Mouse (Mus musculus) heart, embryonic 11.5 days (tissue): ENCODE results near the gene Miox. TPM values are rescaled to one million over a fixed set of nuclear protein-coding genes. Genes with fewer than 3 reads are reported as not detected.
A peak's percentile ranks its signal among the peaks of the same experiment; 100 is the strongest.

Source experiments
- ATAC-seq: fragments of 200-750 bp; cut with Nextera tagmentation; replicated peaks from 2 replicates; pipeline ENCODE4 v1.8.0; 2017; ENCODE audit warnings: moderate library complexity; ENCODE audit not compliant: insufficient number of reproducible peaks, low FRiP score, low TSS enrichment
- H3K27ac ChIP-seq: fragments of 300-500 bp; sonication (generic); 2 replicates; pipeline ENCODE4 v1.5.1; 2014; ENCODE audit warnings: mild to moderate bottlenecking, low read depth, low read length
- H3K27me3 ChIP-seq: fragments of 300-500 bp; sonication (generic); 2 replicates; pipeline ENCODE4 v1.6.1; 2014; ENCODE audit warnings: mild to moderate bottlenecking, low read length, mixed read lengths; ENCODE audit not compliant: control insufficient read depth, insufficient read depth
- H3K36me3 ChIP-seq: fragments of 300-500 bp; sonication (generic); 2 replicates; pipeline ENCODE4 v1.6.1; 2014; ENCODE audit warnings: mild to moderate bottlenecking, low read length, moderate library complexity, mixed read lengths; ENCODE audit not compliant: control insufficient read depth, insufficient read depth
- H3K4me1 ChIP-seq: fragments of 300-500 bp; sonication (generic); 2 replicates; pipeline ENCODE4 v1.6.1; 2014; ENCODE audit warnings: low read length; ENCODE audit not compliant: control insufficient read depth, insufficient read depth
- H3K4me2 ChIP-seq: fragments of 300-500 bp; sonication (generic); 2 replicates; pipeline ENCODE4 v1.6.1; 2014; ENCODE audit warnings: mild to moderate bottlenecking, moderate library complexity
- H3K4me3 ChIP-seq: fragments of 300-500 bp; sonication (generic); 2 replicates; pipeline ENCODE4 v1.5.1; 2014; ENCODE audit warnings: low read depth, low read length
- H3K9ac ChIP-seq: fragments of 300-500 bp; sonication (generic); 2 replicates; pipeline ENCODE4 v1.6.1; 2014; ENCODE audit warnings: mild to moderate bottlenecking, low read depth, low read length, moderate library complexity
- H3K9me3 ChIP-seq: fragments of 300-500 bp; sonication (generic); replicated peaks from 2 replicates; pipeline ENCODE4 v1.6.1; 2016; ENCODE audit warnings: low read length; ENCODE audit not compliant: control insufficient read depth
- WGBS: fragments of 180-500 bp; shearing (Covaris S2); extraction: QIAGEN DNeasy Blood & Tissue Kit; methylation state at CpG from one replicate; pipeline ENCODE4 v1.1.7; 2014; ENCODE audit not compliant: insufficient replicate concordance; 5-methylcytosine and 5-hydroxymethylcytosine counted together
- polyA plus RNA-seq: library from polyadenylated mRNA; unstranded; fragments of >200 nt; fragmentation: Nextera tagmentation; extraction: Ambion mirVana; gene quantifications from 2 replicates; pipeline ENCODE4 v1.2.1, GENCODE M21; 2014

The Miox gene
- polyA plus RNA-seq, 1 experiment from 2014 or later, result not detected

DNA sequence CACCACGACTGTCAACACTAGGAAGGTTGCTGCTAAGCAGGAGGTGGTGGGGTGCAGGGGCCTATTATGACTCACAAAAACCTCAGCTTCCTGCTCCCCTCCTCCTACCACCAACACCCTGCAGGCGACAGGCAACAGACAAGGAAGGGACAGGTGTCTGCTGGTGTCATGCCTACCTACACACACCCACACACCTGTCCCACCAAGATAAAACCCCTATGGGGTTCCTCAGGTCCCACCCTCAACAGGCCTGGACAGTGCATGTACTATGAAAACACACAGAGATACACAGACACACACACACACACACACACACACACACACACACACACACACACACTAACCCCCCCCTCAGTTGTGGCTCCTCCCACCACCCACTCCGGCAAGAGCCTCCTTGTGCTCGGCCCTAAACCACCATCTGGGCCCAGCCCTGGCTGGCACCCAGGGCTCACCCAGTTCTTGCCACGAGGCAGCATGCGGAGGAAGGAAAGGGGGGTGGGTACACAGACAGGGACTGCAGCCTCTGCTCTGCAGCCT lies 24.2 kb upstream of the Miox start:
- WGBS, result 83% methylated on average over 6 of the region's 6 CpGs
- Histone ChIP-seq H3K27ac (no peak overlapping the region), H3K27me3 (no peaks in the 10 kb centered on the region), H3K4me3 (no peak overlapping the region), H3K9ac (no peak overlapping the region), H3K9me3 (no peaks in the 10 kb centered on the region), H3K4me2 (no peak overlapping the region), H3K36me3 (peaks cover 8% of the 10 kb centered on the region), H3K4me1 (peaks cover 14% of the 10 kb centered on the region)
- ATAC-seq, result no peak

DNA sequence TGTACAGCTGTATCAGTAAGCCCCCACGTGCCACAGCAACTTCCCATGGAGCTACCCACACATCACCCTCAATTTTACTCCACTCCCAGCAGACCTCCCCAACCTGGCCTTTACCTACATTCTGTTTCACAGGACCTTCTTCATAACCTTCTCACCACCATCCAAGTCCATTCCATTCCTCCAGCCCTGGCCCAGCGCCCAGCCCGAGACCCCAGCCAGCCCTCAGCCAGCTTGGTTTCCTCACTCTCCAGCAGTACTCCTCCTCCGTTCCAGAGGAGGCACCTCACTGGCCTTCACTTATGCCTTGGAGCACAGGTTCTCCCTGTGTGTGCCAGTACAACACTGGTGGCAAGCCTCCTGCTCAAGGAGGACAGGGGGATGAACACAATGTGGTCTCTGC lies 20.8 kb upstream of the Miox start:
- ATAC-seq, result no peak
- Histone ChIP-seq H3K27ac (no peak overlapping the region), H3K4me2 (peak overlapping the region; percentile 73; the same call in 1 of the 2 replicates), H3K4me3 (no peak overlapping the region), H3K9me3 (no peaks in the 10 kb centered on the region), H3K9ac (0 out of 2 replicates have a peak overlapping the region, but pooled peaks have one; percentile 28), H3K27me3 (no peaks in the 10 kb centered on the region), H3K4me1 (peaks cover 14% of the 10 kb centered on the region), H3K36me3 (no peaks in the 10 kb centered on the region; the same call in 1 of the 2 replicates)
- WGBS, result 78% methylated on average over 4 of the region's 4 CpGs

DNA sequence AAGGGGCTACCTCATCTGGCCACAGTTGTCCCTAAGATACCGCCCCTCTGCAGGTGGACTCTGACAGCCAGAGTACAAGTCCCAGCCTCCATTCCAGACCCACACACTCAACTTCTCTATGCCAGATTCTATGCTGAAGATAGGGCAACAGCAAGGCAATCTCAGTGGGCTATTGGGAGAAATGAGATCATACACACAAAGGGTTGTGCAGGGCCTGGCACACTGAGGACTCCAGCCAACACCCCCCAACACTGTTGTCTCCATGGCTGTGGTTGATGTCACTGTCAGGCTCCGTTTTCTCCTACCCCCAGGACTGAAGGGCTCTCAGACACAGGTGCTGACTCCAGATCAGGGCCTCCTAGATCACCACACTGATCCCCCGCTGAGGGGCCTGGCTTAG lies 20.1 kb upstream of the Miox start:
- no peak for ATAC-seq
- Histone ChIP-seq H3K27ac (no peak overlapping the region), H3K4me1 (peaks cover 14% of the 10 kb centered on the region), H3K27me3 (no peaks in the 10 kb centered on the region), H3K4me3 (peak overlapping the region; percentile 94), H3K9ac (peak overlapping the region; percentile 87), H3K36me3 (no peaks in the 10 kb centered on the region; the same call in 1 of the 2 replicates), H3K4me2 (peak overlapping the region; percentile 73), H3K9me3 (no peaks in the 10 kb centered on the region)
- 26% methylated on average over 3 of the region's 3 CpGs for WGBS

DNA sequence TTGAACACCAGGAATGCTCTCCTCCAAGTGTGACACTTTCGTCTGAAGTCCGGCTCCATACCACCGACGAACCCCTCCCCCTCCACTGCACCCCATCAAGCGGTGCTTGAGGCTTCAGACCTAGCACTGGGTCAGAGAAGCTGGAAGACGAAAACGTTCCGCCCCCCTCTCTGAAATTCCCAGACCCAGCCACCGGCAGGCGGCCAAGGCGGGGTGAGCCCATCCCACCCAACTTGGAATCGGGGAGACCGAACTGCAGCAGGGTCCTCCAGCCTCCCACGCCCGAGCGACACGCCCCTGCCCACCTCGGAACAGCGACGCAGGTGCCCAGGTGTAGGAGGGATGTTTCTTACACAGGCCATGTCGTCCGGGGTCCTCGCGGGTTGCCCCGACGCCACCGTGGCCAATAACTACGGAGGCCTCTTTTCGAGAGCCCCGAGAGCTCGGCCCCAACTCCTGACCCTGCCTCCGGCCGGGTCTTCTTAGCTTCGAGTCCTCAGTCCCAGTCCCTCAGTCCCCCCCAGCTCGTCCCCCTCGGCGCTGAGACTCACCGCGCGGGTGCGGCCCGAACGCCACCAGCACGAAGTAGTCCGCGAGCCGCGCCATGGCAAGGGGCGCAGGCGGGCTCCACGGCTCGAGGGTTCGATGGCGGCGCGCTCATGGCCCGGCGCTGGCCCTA lies 19.5 kb upstream of the Miox start:
- no peaks in the 10 kb centered on the region; the same call in 1 of the 2 replicates for H3K36me3 ChIP-seq
- H3K4me3 ChIP-seq, result peak overlapping the region; percentile 94
- H3K27ac ChIP-seq, result peak overlapping the region; percentile 38; the same call in 1 of the 2 replicates
- H3K27me3 ChIP-seq, result no peaks in the 10 kb centered on the region
- under 1% methylated on average over 58 of the region's 58 CpGs for WGBS
- peak; percentile 29; the same call in 1 of the 2 replicates for ATAC-seq
- H3K4me2 ChIP-seq, result peak overlapping the region; percentile 73
- no peaks in the 10 kb centered on the region for H3K9me3 ChIP-seq
- H3K4me1 ChIP-seq, result peaks cover 14% of the 10 kb centered on the region
- H3K9ac ChIP-seq, result peak overlapping the region; percentile 87

DNA sequence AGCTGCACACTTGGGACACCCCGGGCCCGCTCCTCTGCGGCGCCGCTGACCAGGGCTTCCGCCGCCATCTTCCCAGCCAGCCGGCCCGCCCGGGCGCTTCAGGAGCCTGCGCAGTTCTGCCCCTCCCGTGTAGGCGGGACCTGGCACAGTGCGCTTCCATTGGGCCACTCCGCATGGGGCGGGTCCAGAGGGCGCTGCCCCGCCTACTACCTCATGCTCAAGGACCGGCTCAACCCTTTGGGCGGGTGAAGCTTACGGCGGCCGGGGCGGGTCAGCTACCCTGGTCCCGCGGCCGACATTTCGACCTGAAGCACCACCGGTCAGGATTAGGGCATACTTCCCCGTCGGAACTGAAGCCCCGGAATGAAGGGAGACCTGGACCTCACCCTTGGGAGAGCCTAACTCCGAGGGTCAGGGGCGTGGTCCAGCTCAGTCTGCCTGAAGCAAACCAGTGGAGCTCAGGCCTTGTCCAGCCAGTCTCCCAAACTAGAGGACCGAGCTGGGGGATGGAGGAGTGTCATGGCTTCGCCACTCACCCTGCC lies 18.9 kb upstream of the Miox start, which contains the start of gene Sbf1:
Gene Sbf1, minus strand, starts transcription at position 122 of the 542 bp plus-strand sequence.
- Histone ChIP-seq H3K27ac (peak within 1 kb of the TSS; percentile 38; the same call in 1 of the 2 replicates), H3K27me3 (no peaks in the 10 kb centered on the region), H3K36me3 (no peaks in the 10 kb centered on the region; the same call in 1 of the 2 replicates), H3K4me3 (peak within 1 kb of the TSS; percentile 94), H3K9ac (peak within 1 kb of the TSS; percentile 87), H3K4me2 (peak within 1 kb of the TSS; percentile 73), H3K9me3 (no peaks in the 10 kb centered on the region), H3K4me1 (peaks cover 14% of the 10 kb centered on the region)
- under 1% methylated on average over 37 of the region's 37 CpGs for WGBS
- ATAC-seq, result peak; percentile 100

DNA sequence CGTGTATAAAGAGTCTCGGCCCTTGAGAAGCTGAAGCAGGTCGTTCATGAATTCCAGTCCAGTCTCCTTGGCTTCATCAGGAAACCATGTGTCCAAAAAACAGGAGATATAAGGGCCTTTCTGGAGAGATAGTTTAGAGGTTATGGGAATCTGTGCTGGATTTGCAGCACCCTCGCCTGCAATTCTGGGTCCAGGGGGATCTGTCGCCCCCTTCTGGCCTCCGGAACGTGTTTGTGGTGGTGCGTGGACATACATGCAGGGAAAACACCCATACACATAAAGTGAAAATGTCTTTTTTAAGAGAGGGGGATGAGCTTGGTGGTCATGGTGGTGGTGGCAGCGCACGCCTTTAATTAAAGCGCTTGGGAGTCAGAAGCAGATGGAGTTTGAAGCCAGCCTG lies 18.1 kb upstream of the Miox start:
- no peaks in the 10 kb centered on the region for H3K9me3 ChIP-seq
- 58% methylated on average over 11 of the region's 11 CpGs for WGBS
- H3K9ac ChIP-seq, result no peak overlapping the region
- no peak overlapping the region for H3K4me2 ChIP-seq
- H3K4me3 ChIP-seq, result no peak overlapping the region
- H3K27ac ChIP-seq, result no peak overlapping the region
- no peaks in the 10 kb centered on the region; the same call in 1 of the 2 replicates for H3K36me3 ChIP-seq
- ATAC-seq, result no peak
- no peaks in the 10 kb centered on the region for H3K27me3 ChIP-seq
- H3K4me1 ChIP-seq, result peaks cover 14% of the 10 kb centered on the region

DNA sequence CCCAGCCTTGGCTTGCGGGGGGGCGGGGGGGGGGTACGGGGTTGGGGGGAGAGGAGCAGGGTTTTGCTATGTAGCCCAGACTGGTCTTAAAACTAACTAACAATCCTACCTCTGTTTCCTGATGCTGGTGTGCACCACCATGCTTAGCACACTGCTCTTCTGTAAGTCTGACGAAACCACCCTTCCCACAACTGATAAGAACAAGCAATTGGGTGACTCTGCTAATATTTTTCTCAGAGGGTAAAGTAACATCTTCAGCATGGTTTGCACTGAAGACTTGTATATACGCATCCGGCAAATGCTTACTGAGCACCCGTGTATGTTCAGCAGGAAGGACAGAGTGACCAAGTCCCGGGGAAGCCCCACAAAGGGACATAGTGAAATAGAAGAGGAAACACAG lies 12.9 kb upstream of the Miox start:
- no peak for ATAC-seq
- Histone ChIP-seq H3K27me3 (peaks cover 18% of the 10 kb centered on the region), H3K9ac (no peak overlapping the region), H3K9me3 (no peaks in the 10 kb centered on the region), H3K36me3 (no peaks in the 10 kb centered on the region), H3K4me1 (no peaks in the 10 kb centered on the region; the same call in 1 of the 2 replicates), H3K27ac (no peak overlapping the region), H3K4me3 (no peak overlapping the region), H3K4me2 (no peak overlapping the region)
- 75% methylated on average over 8 of the region's 8 CpGs for WGBS

DNA sequence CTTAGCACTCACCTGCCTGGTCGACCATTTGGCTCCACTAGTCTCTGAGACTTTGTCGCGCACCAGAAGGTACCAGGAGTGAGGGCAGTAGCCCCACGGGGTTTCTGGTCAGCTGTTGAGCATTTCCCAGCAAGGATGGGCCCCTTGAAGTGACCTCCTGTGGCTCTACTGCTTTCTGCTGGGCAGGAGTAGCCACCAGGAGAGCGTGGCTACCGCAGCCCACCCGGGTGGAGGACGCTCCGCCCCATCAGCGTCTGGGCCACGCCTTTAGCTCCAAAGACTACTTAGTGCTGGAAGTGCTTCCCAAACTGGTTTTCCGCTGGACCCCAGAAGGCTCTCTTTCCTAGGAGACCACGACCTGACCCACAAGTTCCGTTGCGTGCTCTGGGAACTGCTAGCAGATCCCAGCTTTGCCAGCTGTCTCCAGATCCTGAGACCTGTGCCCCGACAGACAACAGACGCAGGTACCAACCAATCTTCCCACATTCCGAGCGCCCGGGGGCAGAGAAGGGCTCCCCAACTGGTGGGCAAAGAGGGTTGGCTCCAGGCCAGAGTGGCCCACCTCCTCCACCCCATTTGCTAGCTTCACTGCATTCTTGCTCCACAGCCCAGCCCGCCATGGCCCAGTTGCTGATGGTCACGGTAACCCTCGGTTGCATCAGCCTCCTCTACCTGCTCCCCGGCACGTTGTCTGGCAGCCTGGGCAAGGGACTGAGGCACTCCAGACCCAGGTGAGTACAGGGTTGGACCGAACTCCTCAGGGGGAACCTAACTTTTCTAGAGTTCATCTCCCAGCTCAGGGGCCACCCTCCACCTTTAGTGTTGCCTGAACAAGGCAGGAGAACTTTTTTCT lies 11.3 kb upstream of the Miox start, which contains the start of gene Adm2:
Gene Adm2, plus strand, starts transcription at position 51 of the 853 bp plus-strand sequence.
- H3K36me3 ChIP-seq, result no peaks in the 10 kb centered on the region
- peaks cover 18% of the 10 kb centered on the region for H3K27me3 ChIP-seq
- 3% methylated on average over 26 of the region's 26 CpGs for WGBS
- no peaks in the 10 kb centered on the region; the same call in 1 of the 2 replicates for H3K4me1 ChIP-seq
- H3K9me3 ChIP-seq, result no peaks in the 10 kb centered on the region
- H3K4me2 ChIP-seq, result peak within 1 kb of the TSS; percentile 69
- peak within 1 kb of the TSS; percentile 41 for H3K4me3 ChIP-seq
- ATAC-seq, result no peak; the same call in 1 of the 2 replicates
- H3K9ac ChIP-seq, result peak within 1 kb of the TSS; percentile 60; the same call in 1 of the 2 replicates
- no peak within 1 kb of the TSS for H3K27ac ChIP-seq
